Mouse (Mus musculus) urinary bladder, postnatal 25 days (tissue): ENCODE results near the gene Hsbp1.

Experiments
- DNase-seq: peaks from one replicate; pipeline ENCODE4 v3.0.0; 2022; ENCODE audit warnings: low spot score

Hsbp1 gene

DNA sequence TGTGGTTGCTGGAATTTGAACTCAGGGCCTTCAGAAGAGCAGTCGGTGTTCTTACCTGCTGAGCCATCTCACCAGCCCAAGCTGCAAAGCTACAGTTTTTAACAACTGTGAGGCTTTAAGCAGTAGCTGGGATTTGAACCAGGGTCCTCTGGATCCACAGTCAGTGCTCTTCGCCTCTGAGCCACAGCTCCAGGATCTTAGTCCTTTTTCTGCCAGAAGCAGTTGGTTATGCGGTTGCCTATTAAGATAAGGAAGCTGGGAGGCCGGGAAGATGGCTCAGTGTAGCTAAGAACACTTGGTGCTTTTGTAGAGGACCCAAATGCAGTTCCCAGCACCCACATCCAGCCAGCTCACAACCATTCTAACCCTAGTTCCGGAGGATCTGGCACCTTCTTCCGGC lies 42.7 kb downstream of the Hsbp1 start:
- DNase-seq: no peak

DNA sequence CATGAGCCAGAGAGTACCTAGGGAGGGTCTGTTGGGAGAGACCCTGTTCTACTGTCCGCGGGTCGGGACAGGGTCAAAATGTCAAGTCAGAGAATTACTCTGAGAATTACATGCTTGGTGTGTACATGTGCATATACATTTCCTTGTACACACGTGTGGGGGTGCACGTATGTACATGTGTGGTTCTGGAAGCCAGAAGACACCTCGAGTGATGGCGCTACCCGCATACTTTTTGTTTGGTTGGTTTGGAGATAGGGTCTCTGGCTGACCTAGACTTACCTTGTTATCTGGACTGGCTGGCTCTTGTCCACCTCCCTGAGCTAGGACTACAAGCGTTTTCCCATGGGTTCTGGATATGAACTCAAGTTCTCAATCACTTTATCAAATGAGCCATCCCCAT lies 49.8 kb downstream of the Hsbp1 start:
- DNase-seq: no peak

DNA sequence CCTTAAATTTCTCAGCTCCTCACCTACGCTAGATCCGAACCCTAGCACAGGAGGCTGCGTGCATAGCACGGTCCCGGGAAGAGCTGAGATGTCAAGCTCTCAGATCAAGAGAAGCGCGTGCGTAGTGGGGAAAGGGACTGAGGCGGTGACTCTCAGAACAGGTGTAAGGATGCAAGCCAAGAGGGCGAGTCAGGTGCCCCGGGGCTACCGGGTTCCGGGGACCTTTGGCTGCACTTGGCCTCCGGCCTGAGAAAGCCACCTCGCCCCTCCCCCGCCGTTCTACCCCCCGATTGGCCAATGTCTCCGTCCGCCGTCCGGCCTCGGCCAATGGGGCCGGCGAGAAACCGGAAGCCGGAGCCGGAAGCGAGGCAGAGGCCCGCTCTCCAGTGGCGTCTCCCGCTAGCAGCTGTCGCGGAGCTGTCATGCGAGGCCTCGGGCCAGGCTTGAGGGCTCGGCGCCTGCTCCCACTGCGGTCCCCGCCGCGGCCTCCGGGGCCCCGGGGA lies 50.3 kb downstream of the Hsbp1 start, which contains the start of gene Mlycd:
Gene Mlycd, plus strand, starts transcription at position 355 of the 503 bp plus-strand sequence.
- peak; percentile 89 for DNase-seq

DNA sequence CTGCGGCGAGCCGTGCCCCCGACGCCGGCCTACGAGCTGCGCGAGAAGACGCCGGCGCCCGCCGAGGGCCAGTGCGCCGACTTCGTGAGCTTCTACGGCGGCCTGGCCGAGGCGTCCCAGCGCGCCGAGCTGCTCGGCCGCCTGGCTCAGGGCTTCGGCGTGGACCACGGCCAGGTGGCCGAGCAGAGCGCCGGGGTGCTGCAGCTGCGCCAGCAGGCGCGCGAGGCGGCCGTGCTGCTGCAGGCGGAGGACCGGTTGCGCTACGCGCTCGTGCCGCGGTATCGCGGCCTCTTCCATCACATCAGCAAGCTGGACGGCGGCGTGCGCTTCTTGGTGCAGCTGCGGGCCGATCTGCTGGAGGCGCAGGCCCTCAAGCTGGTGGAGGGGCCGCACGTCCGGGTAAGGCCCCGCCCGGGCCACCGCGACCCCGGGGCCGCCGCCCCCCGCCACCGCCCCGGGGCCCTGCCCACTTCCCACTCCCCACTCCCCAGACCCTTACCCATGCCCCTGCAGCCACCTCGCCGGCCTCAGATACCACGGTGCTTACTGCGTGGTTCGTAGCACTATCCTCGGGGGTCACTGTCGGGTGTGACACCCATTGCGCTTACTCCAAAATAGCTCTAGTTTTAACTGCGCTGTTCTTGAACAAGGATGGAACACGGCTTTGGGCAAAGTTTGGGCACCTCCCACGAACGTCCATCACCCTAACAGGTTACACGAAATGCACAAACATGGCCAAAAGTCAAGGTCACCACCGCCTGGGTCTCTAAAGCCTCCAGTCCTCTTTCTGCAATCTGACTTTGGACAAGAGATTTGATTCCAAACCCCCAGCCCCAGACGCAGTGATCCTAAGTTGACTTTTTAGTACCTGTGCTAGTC lies 51.0 kb downstream of the Hsbp1 start:
- no peak for DNase-seq
